Mouse (Mus musculus): Measurements from ENCODE around the gene Nop2.

DNA sequence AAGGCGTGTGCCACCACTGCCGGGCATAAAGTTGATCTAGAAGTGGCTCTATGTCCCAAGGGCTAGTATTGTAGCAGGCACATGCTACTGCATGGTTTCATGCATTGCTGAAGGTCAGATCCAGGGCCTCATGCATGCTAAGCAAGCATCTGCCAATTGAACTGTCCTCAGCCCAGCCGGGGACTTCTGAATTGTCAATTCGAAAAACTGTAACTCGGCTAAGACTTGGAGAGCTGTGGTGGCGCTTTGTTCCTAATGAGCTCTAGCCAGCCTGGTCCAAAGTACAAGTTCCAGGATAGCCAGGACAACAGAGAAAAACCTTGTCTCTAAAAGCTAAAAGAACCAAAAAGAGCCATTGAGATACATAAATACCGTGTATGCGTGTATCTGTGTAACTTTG is 12.3 kb upstream of the Nop2 start:
- TF ChIP-seq CTCF (IDR thresholded peaks at IDR 0.05; ENCODE audit: extremely low read depth, insufficient read depth, low read length) (no peak), POLR2A (IDR thresholded peaks at IDR 0.05; ENCODE audit: extremely low read depth, insufficient read depth, low read length) (no peak)
